Mouse (Mus musculus) kidney, embryonic 16.5 days (tissue): ENCODE results near the gene Ranbp6. TPM values are rescaled to one million over a fixed set of nuclear protein-coding genes. Genes with fewer than 3 reads are reported as not detected.

Experiments used
- ATAC-seq: fragments of 200-750 bp; cut with Nextera tagmentation; 2 replicates; pipeline ENCODE4 v1.8.0; 2017; ENCODE audit warnings: moderate TSS enrichment; ENCODE audit not compliant: low FRiP score, low TSS enrichment
- H3K27ac ChIP-seq: fragments of 300-500 bp; sonication (generic); 2 replicates; pipeline ENCODE4 v1.5.1; 2014; ENCODE audit warnings: low read length
- H3K27me3 ChIP-seq: fragments of 300-500 bp; sonication (generic); 2 replicates; pipeline ENCODE4 v1.6.1; 2014; ENCODE audit warnings: low read length, control low read depth, mixed read lengths; ENCODE audit not compliant: insufficient read depth
- H3K36me3 ChIP-seq: fragments of 300-500 bp; sonication (generic); 2 replicates; pipeline ENCODE4 v1.6.1; 2014; ENCODE audit warnings: low read length, control low read depth, mixed read lengths; ENCODE audit not compliant: insufficient read depth
- H3K4me1 ChIP-seq: fragments of 300-500 bp; sonication (generic); 2 replicates; pipeline ENCODE4 v1.6.1; 2014; ENCODE audit warnings: low read length, control low read depth, mixed read lengths; ENCODE audit not compliant: insufficient read depth
- H3K4me2 ChIP-seq: fragments of 300-500 bp; sonication (generic); replicated peaks from 2 replicates; pipeline ENCODE4 v1.6.1; 2014; ENCODE audit warnings: low read depth, low read length
- H3K4me3 ChIP-seq: fragments of 300-500 bp; sonication (generic); 2 replicates; pipeline ENCODE4 v1.5.1; 2014; ENCODE audit warnings: mild to moderate bottlenecking, low read length
- H3K9ac ChIP-seq: fragments of 300-500 bp; sonication (generic); replicated peaks from 2 replicates; pipeline ENCODE4 v1.6.1; 2014; ENCODE audit warnings: low read length
- H3K9me3 ChIP-seq: fragments of 300-500 bp; sonication (generic); 2 replicates; pipeline ENCODE4 v1.6.1; 2016; ENCODE audit warnings: low read length, control low read depth
- WGBS: fragments of 180-500 bp; shearing (Covaris S2); extraction: QIAGEN DNeasy Blood & Tissue Kit; methylation state at CpG from one replicate; pipeline ENCODE4 v1.1.7; 2014; 5-methylcytosine and 5-hydroxymethylcytosine counted together
- polyA plus RNA-seq: library from polyadenylated mRNA; unstranded; fragments of >200 nt; fragmentation: Nextera tagmentation; extraction: Ambion mirVana; gene quantifications from 2 replicates; pipeline ENCODE4 v1.2.1, GENCODE M21; 2015

Gene Ranbp6
- polyA plus RNA-seq: 17.9 and 18.2 TPM in 2 replicates

DNA sequence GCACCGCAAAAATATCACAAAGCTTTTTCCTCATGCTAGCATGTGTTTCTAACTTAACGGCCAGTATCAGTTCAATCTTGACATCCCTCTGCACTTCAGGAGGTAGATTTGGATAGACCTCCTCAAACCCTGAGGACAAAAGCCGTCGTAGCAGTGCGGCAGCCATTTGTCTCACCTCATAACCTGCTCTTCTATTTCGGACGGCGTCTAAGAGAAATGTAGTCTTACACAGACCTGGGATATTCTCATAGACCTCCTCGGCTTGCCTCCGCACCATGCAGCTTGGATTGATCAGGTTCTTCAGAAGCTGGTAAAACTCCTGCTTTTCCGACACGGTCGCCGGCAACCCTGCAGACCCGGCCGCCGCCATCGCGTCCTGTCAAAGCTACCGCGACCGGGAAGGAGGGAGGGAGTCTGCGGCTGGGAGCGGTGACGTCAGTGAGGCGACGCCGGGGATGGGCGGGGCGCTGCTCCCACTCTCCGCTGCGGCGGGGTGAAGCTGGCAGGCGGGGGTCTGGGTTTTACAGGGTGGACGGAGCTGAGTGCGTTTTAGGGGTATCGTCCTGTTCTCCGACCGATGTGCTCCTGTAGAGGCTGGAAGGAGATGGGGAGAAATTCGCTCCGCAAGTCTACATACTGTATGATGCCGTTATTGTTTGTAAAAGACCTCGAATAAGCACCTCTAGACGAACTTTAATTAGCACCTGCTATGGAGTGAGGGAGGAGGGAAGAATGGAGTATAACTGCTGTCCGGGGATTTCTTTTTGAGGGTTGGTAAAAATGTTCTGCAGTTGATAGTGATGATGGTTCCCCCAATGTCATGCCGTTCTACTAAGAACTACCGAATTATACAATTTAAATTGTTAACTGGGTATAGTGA, at the start of gene Ranbp6:
Gene Ranbp6, minus strand, starts transcription at position 394 of the 880 bp plus-strand sequence.
- peak within 1 kb of the TSS; percentile 89 for H3K9ac ChIP-seq
- peak within 1 kb of the TSS; percentile 25; the same call in 1 of the 2 replicates for H3K27ac ChIP-seq
- peak within 1 kb of the TSS; percentile 96 for H3K4me3 ChIP-seq
- peaks cover 9% of the 10 kb centered on the region for H3K4me1 ChIP-seq
- WGBS: under 1% methylated on average over 47 of the region's 47 CpGs
- peak within 1 kb of the TSS; percentile 78 for H3K4me2 ChIP-seq
- ATAC-seq: peak; percentile 97
- no peaks in the 10 kb centered on the region for H3K9me3 ChIP-seq
- no peaks in the 10 kb centered on the region for H3K27me3 ChIP-seq
- peaks cover 12% of the 10 kb centered on the region for H3K36me3 ChIP-seq

DNA sequence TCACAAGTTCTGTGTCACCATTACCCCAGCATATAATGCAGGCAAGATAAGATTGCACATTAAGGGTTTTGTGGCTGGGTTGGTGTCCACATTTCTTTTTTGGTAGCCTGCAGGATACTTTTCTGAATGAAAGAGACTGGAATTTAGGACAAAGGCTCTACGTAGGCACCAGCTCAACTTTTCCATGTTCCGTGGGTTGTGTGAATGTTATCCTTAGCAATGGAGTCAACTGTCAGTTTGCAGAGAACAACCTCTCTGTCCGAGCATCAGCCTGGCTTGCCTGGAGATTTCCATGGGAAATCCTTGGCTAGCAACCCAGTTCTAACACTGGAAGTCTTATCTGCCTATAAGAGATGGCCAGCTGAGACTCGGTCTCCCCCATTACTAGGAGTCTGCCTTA, 48.0 kb upstream of the Ranbp6 start:
- H3K4me3 ChIP-seq: no peak overlapping the region
- 92% methylated on average over 4 of the region's 4 CpGs for WGBS
- H3K27ac ChIP-seq: no peak overlapping the region
- no peaks in the 10 kb centered on the region for H3K4me1 ChIP-seq
- H3K9ac ChIP-seq: no peak overlapping the region
- H3K9me3 ChIP-seq: no peaks in the 10 kb centered on the region
- no peaks in the 10 kb centered on the region for H3K36me3 ChIP-seq
- no peaks in the 10 kb centered on the region for H3K27me3 ChIP-seq
- H3K4me2 ChIP-seq: no peak overlapping the region
- no peak for ATAC-seq

- H3K4me2 ChIP-seq: no peak overlapping the region
- H3K36me3 ChIP-seq: no peaks in the 10 kb centered on the region
- no peaks in the 10 kb centered on the region for H3K27me3 ChIP-seq
- no peak overlapping the region for H3K27ac ChIP-seq
- no peaks in the 10 kb centered on the region for H3K9me3 ChIP-seq
- H3K9ac ChIP-seq: no peak overlapping the region
- 90% methylated on average over 5 of the region's 5 CpGs for WGBS
- H3K4me1 ChIP-seq: no peaks in the 10 kb centered on the region
- no peak for ATAC-seq
- H3K4me3 ChIP-seq: no peak overlapping the region
Observed at GRCm38 (mm10) chr19:29857267-29857666, 44.5 kb upstream of the Ranbp6 start.

GRCm38 (mm10) chr19:29853711-29854110, 40.9 kb upstream of the Ranbp6 start:
- ATAC-seq: no peak
- H3K4me3 ChIP-seq: no peak overlapping the region
- H3K9me3 ChIP-seq: no peaks in the 10 kb centered on the region
- H3K27ac ChIP-seq: no peak overlapping the region
- no peaks in the 10 kb centered on the region for H3K36me3 ChIP-seq
- WGBS: 95% methylated on average over 5 of the region's 5 CpGs
- no peak overlapping the region for H3K9ac ChIP-seq
- no peaks in the 10 kb centered on the region for H3K4me1 ChIP-seq
- H3K4me2 ChIP-seq: no peak overlapping the region
- no peaks in the 10 kb centered on the region for H3K27me3 ChIP-seq

DNA sequence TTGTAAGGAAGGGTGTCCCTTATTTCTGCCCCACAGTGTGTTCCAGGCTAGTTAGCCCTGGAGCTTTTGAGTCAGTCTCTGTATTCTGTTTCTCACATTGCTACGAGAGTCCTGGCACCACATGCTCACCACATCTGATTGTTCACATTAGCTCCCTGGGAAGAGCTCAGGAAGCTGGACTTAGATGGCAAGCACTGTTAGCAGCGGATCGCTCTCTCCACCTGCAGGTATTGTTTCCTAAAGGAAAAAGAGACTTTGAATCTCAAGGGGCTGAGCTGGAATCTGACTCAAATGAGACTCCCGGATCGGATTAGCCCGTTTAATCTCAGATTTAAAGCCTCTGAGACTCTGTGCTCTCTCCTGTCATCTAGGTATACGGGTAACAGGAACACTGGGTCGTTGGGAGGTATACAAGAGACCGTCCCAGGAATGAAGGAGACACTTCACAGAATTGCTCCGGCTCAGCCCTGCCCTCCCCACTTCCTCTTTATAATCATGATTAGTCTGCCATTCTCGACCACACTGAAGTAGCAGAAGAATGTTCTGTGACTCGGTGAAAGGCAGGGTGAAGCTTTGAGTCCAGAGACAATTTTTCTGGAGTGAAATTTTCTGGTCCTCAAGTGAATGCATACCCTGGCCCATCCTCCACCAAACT, 38.4 kb upstream of the Ranbp6 start:
- Histone ChIP-seq H3K27ac (no peak overlapping the region), H3K27me3 (no peaks in the 10 kb centered on the region), H3K9ac (no peak overlapping the region), H3K9me3 (no peaks in the 10 kb centered on the region), H3K36me3 (no peaks in the 10 kb centered on the region), H3K4me3 (no peak overlapping the region), H3K4me1 (no peaks in the 10 kb centered on the region), H3K4me2 (no peak overlapping the region)
- no peak for ATAC-seq
- 37% methylated on average over 12 of the region's 12 CpGs for WGBS

DNA sequence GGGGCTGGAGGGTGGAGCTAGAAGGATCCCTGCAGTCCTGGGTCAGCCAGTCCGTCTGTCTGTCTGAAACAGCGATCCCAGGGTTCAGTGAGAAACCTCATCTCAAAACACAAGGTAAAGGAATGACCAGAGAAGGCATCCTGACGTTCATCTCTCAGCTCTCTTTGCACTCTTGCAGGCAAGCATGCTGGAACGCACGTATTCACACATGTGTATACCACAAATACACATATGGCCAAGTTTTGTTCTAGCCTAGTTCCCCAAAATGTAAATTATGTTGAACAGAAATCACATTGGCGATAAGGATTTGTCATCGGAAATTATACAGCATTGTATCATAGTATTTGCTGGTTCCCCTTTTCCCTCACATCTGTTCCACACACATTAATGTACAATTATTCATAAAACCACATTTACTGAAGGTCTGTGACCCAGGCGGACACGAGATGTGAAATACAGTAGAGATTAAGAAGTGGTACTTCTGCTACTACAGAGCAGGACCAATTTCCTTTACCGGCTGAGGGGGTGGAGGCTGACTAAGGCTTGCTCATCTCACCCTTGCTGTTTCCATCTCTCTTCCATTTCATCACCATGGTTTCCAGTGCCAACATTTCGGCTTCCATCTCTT, 37.3 kb upstream of the Ranbp6 start:
- no peak overlapping the region for H3K27ac ChIP-seq
- H3K4me2 ChIP-seq: no peak overlapping the region
- no peaks in the 10 kb centered on the region for H3K27me3 ChIP-seq
- no peak overlapping the region for H3K4me3 ChIP-seq
- H3K9ac ChIP-seq: no peak overlapping the region
- no peaks in the 10 kb centered on the region for H3K36me3 ChIP-seq
- no peak for ATAC-seq
- no peaks in the 10 kb centered on the region for H3K9me3 ChIP-seq
- WGBS: 88% methylated on average over 11 of the region's 11 CpGs
- no peaks in the 10 kb centered on the region for H3K4me1 ChIP-seq

- Histone ChIP-seq H3K4me2 (no peak overlapping the region), H3K9ac (no peak overlapping the region), H3K36me3 (no peaks in the 10 kb centered on the region), H3K4me1 (peaks cover 18% of the 10 kb centered on the region), H3K27me3 (no peaks in the 10 kb centered on the region), H3K4me3 (no peak overlapping the region), H3K9me3 (no peaks in the 10 kb centered on the region), H3K27ac (peak overlapping the region; percentile 70)
- 52% methylated on average over 12 of the region's 12 CpGs for WGBS
- ATAC-seq: 0 out of 2 replicates have a peak, but pooled peaks have one; percentile 42
Observed at GRCm38 (mm10) chr19:29844036-29844661, 31.4 kb upstream of the Ranbp6 start.

- Histone ChIP-seq H3K9me3 (no peaks in the 10 kb centered on the region), H3K9ac (no peak overlapping the region), H3K4me1 (peaks cover 18% of the 10 kb centered on the region), H3K4me2 (no peak overlapping the region), H3K4me3 (no peak overlapping the region), H3K27me3 (no peaks in the 10 kb centered on the region), H3K27ac (peak overlapping the region; percentile 70), H3K36me3 (no peaks in the 10 kb centered on the region)
- 0 out of 2 replicates have a peak, but pooled peaks have one; percentile 23 for ATAC-seq
- 41% methylated on average over 5 of the region's 5 CpGs for WGBS
Observed at GRCm38 (mm10) chr19:29843641-29844035, 30.9 kb upstream of the Ranbp6 start.

GRCm38 (mm10) chr19:29842973-29843372, 30.2 kb upstream of the Ranbp6 start:
- Histone ChIP-seq H3K4me3 (no peak overlapping the region), H3K4me1 (peaks cover 18% of the 10 kb centered on the region), H3K36me3 (no peaks in the 10 kb centered on the region), H3K4me2 (no peak overlapping the region), H3K27me3 (no peaks in the 10 kb centered on the region), H3K9me3 (no peaks in the 10 kb centered on the region), H3K27ac (peak overlapping the region; percentile 70), H3K9ac (no peak overlapping the region)
- 19% methylated on average over 8 of the region's 8 CpGs for WGBS
- ATAC-seq: peak; percentile 51; the same call in 1 of the 2 replicates
